In genomic region chr12:102633083-102633501, GRCm38 (mm10) we compare ENCODE assay signal across 11 mouse cellular contexts.
DNase-seq lines count a peak whose midpoint lies in the region; ATAC-seq lines count a peak whose summit lies in the region.
"Had no signal": no experiment of that assay in that cellular context is flagged by ENCODE, and none has a peak within 500 bp of the region (broad histone marks: within the 10 kb centered on the region; RNA-seq: fewer than 3 reads in every experiment).

No protein-coding gene starts in this region.

- no peak overlapping the region for H3K9ac ChIP-seq in hindbrain, embryonic 14.5 days
- H3K9ac ChIP-seq in hindbrain, embryonic 12.5 days = no peak overlapping the region
- no peak overlapping the region for H3K9ac ChIP-seq in liver, embryonic 12.5 days
- H3K9ac ChIP-seq: heart, embryonic 13.5 days; liver, embryonic 14.5 days had no signal

- 0 out of 2 replicates have a peak, but pooled peaks cover 6% of the 10 kb centered on the region for H3K4me1 ChIP-seq in hindbrain, embryonic 14.5 days (replicated peaks; ENCODE audit: control insufficient read depth, insufficient read depth, low read length)
- peaks cover 19% of the 10 kb centered on the region for H3K4me1 ChIP-seq in hindbrain, embryonic 12.5 days
- peaks cover 13% of the 10 kb centered on the region; the same call in 1 of the 2 replicates for H3K4me1 ChIP-seq in liver, embryonic 12.5 days

- no peaks in the 10 kb centered on the region for H3K9me3 ChIP-seq in hindbrain, embryonic 14.5 days (ENCODE audit: control insufficient read depth, low read length)
- no peaks in the 10 kb centered on the region for H3K9me3 ChIP-seq in hindbrain, embryonic 12.5 days (replicated peaks)
- no peaks in the 10 kb centered on the region for H3K9me3 ChIP-seq in liver, embryonic 12.5 days (replicated peaks)
- H3K9me3 ChIP-seq: heart, embryonic 13.5 days had no signal

- H3K27ac ChIP-seq in hindbrain, embryonic 14.5 days = no peak overlapping the region
- H3K27ac ChIP-seq in hindbrain, embryonic 12.5 days = no peak overlapping the region
- H3K27ac ChIP-seq in liver, embryonic 12.5 days = no peak overlapping the region
- H3K27ac ChIP-seq: heart, embryonic 13.5 days; liver, embryonic 14.5 days had no signal

- peak; percentile 46 for DNase-seq in hindbrain, embryonic 14.5 days (ENCODE audit: low spot score)
- peak; percentile 50 for DNase-seq in urinary bladder, postnatal 14 days (ENCODE audit: low spot score)
- no peak for DNase-seq in urinary bladder, adult 2 months (ENCODE audit: low spot score)
- peak; percentile 35 for DNase-seq in gastrocnemius, postnatal 10 days
- peak; percentile 6 for DNase-seq in retina, postnatal 7 days (ENCODE audit: low read depth, low spot score)
- no peak for DNase-seq in embryo, embryonic 10 days (ENCODE audit: low spot score)
- DNase-seq: thymus, postnatal 25 days had no signal

- no peaks in the 10 kb centered on the region for H3K36me3 ChIP-seq in hindbrain, embryonic 14.5 days (replicated peaks; ENCODE audit: control insufficient read depth, insufficient read depth)
- H3K36me3 ChIP-seq in hindbrain, embryonic 12.5 days = no peaks in the 10 kb centered on the region
- no peaks in the 10 kb centered on the region for H3K36me3 ChIP-seq in liver, embryonic 12.5 days
- H3K36me3 ChIP-seq: heart, embryonic 13.5 days had no signal

- 38% methylated on average over 4 of the region's 4 CpGs for WGBS in hindbrain, embryonic 14.5 days
- WGBS in hindbrain, embryonic 12.5 days = 55% methylated on average over 4 of the region's 4 CpGs
- 68% methylated on average over 4 of the region's 4 CpGs for WGBS in liver, embryonic 12.5 days (ENCODE audit: insufficient replicate concordance)

- H3K4me3 ChIP-seq in hindbrain, embryonic 14.5 days (replicated peaks; ENCODE audit: low read length) = no peak overlapping the region
- H3K4me3 ChIP-seq in hindbrain, embryonic 12.5 days = no peak overlapping the region
- no peak overlapping the region for H3K4me3 ChIP-seq in liver, embryonic 12.5 days
- H3K4me3 ChIP-seq: heart, embryonic 13.5 days had no signal

- no peak overlapping the region for H3K4me2 ChIP-seq in hindbrain, embryonic 14.5 days (replicated peaks)
- no peak overlapping the region for H3K4me2 ChIP-seq in hindbrain, embryonic 12.5 days (replicated peaks)
- H3K4me2 ChIP-seq in liver, embryonic 12.5 days = no peak overlapping the region
- H3K4me2 ChIP-seq: heart, embryonic 13.5 days had no signal

- H3K27me3 ChIP-seq in hindbrain, embryonic 14.5 days (ENCODE audit: control insufficient read depth, insufficient read depth, low read length) = no peaks in the 10 kb centered on the region
- no peaks in the 10 kb centered on the region for H3K27me3 ChIP-seq in hindbrain, embryonic 12.5 days
- no peaks in the 10 kb centered on the region for H3K27me3 ChIP-seq in liver, embryonic 12.5 days (replicated peaks)
- H3K27me3 ChIP-seq: heart, embryonic 13.5 days had no signal

- ATAC-seq in hindbrain, embryonic 14.5 days (ENCODE audit: low FRiP score) = peak; percentile 47; the same call in 1 of the 2 replicates
- ATAC-seq in hindbrain, embryonic 12.5 days (ENCODE audit: low FRiP score) = no peak
- no peak for ATAC-seq in liver, embryonic 12.5 days

Comparison
In these comparisons a context has a peak if more than half of its experiments do, and no peak if none do; other contexts are left out.
1. DNase-seq: peak in hindbrain, embryonic 14.5 days (single experiment), urinary bladder, postnatal 14 days (single experiment), gastrocnemius, postnatal 10 days (single experiment) and retina, postnatal 7 days (single experiment); none in urinary bladder, adult 2 months (single experiment) and embryo, embryonic 10 days (single experiment).